Mouse (Mus musculus) adrenal gland, adult (tissue): ENCODE results near the gene Usp29.

ENCODE experiments used
- DNase-seq, 2 experiments: peaks; one replicate each; pipeline ENCODE4 v3.0.0; 2022 to 2023; ENCODE audit warnings: low spot score in 1 of 2; ENCODE audit not compliant: inconsistent age in 2 of 2

Usp29 gene

DNA sequence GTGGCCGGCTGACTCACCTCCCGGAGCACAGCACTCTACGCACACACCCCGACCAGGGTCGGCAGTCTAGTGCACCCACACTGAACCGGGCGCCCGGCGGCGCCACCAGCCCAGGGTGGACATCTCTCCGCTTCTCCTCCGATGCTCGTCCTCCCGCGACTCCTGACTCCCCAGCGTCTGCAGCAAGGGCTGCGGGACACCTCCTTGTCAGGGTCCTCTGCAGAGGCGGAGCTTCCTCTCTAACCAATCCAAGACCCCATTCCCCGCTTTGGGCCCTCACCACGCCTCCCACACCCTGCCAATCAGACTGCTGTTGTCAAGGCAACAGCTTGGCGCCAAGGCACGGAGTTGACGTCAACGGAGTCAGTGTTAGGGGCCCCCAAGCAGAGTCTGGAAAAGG is at the start of gene Usp29, which contains the start of gene Peg3:
Gene Usp29, plus strand, starts transcription at position 338 of the 400 bp plus-strand sequence.
Gene Peg3, minus strand, starts transcription at position 191 of the 400 bp plus-strand sequence.
- peak; percentile 80 to 87 for DNase-seq

DNA sequence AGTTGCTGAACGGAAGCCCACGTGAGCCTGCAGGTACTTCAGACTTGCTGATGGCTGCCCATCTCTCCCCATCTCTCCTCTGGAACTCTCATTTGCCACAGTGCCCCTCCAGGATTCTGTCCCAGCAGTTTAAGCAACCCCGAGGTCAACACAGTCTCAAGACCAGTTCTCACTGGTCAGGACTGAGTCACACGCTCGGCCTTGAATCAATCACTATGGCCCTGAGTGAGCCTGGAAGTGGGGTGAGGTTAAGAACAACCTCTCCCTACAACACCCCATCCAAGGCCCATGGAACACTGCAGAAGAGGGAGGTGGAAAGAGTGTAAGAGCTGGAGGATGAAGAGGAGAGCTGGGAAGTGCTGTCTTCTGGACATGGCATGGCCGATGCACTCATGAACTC is 44.9 kb upstream of the Usp29 start:
- DNase-seq, result peak; percentile 83 to 85

DNA sequence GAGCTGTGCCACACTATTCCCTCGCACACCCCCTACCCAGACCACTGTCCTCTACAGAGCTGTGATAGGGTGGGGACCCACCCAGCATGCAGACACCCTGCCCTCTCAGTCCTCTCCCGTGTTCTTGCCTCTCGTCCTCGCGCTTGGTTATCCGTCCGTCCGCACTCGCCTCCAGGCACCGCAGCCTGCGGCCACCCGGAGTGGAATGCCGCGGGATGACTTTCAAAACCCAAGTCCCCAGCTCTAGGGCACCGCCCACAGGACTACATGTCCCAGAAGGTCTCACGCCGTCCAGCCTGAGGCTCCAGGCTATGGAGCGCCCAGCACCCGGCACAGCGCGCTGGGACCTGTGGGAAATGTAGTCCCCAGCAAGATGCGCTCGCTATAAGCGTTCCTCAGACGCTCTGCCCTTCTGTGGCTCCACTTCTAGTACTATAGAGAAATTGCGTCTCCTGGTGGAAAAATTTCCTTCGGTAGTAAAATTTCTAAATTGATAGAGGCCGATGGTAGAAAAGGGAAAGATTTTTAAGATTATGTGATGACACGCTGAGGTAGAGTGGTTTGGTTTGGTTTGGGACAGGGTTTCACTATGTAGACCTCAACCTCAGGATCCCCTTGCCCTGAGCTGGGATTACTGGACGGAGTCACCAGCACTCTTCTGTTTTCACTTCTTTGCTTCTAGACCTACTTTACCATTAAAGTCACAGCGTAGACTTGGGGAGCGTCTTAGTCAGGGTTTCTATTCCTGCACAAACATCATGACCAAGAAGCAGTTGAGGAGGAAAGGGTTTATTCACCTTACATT is 33.9 kb upstream of the Usp29 start, which contains the start of gene Zim1:
Gene Zim1, minus strand, starts transcription at position 210 of the 805 bp plus-strand sequence.
- peak; percentile 87 to 93 for DNase-seq

DNA sequence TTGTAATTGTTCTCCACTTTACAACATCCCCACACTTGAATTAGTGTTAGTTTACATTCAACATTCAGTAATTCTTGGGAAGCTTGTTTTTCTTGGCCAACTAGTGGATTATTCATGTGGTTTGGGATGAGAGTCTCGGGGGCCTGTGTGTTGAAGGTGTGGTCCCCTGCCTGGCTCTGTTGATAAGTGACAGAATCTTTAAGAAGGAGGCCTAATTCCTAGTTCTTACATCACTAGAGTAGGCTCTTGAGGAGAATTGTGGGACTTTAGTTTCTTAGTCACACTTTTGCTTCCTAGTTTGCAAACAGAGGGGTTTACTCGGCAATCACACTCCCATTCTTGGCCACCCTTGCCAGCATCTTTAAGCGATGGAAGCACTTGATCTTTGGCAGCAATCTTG is 31.1 kb upstream of the Usp29 start:
- DNase-seq, result no peak

DNA sequence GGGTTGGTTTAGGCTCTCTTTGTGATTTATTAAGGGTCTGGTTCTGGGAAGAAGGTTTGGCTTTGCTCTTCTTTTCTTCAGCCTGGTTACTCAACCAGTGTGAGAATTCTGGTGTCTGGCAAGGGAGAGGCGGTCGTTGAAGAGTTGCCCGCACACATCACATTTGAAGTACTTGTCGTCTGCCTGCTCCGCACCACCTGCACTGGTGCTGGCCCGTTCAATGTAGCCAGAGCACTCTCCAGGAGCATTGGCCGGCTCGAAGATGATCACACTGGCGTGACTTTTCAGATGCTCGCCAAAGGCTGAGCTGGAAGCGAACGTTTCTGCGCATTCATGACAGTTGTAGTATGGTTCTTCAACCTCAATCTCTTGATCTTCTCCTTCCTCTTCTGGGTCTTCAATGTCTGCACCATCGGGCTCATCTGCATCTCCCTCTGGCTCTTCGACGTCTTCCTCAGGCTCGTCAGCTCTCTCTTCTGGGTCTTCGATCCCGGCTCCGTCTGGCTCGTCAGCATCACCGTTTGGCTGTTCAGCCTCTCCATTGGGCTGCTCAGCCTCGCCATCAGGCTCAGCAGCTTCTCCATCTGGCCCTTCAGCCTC is 22.9 kb upstream of the Usp29 start:
- no peak for DNase-seq

DNA sequence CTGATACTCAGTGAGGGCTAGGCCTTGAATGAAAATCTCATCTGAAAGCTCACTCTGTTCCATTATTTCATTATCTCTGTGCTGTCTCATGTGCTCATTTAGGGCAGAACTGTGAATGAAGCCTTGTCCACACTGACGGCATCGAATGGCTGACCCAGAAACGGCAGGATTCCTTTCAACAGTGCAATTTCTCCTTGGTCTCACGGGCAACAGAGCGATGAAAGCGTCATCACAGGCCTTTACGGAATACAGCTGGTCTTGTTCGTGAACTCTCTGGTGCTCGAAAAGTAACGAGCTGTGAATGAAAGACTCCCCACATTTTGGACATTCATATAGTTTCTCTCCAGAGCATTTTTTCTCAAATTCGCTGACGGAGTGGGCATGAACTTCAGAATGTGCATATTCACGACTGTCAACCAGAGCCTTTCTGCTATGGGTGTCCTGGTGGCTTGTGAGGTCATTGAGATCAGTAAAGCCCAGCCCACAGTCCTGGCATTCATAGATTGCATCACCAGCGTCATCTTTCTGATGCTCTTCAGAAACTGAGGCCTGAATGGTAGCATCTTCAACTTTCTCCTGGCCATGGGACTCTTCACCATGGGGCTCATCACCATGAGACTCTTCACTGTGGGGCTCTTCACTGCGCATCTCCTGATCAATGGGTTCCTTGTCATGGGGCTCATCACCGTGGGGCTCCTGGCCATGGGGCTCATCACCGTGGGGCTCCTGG is 21.8 kb upstream of the Usp29 start:
- no peak for DNase-seq

DNA sequence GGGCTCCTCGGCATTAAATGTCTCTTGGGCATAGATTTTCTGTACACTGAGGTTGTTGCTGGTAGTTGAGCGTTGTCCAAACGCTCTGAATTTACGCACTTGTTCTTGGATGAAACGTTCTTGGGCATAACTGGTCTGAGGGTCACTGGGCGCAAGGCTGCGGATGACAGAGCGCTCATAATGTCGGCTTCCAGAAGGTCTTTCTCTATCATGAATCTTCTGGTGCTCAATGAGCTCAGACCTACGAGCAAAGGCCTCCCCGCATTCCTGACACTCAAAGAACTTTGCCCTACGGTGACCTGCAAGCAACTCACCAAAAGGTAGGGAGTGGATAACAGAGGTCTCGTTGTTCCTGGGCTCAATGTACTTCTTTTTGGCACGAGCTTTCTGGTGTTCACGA is 21.0 kb upstream of the Usp29 start:
- no peak for DNase-seq

DNA sequence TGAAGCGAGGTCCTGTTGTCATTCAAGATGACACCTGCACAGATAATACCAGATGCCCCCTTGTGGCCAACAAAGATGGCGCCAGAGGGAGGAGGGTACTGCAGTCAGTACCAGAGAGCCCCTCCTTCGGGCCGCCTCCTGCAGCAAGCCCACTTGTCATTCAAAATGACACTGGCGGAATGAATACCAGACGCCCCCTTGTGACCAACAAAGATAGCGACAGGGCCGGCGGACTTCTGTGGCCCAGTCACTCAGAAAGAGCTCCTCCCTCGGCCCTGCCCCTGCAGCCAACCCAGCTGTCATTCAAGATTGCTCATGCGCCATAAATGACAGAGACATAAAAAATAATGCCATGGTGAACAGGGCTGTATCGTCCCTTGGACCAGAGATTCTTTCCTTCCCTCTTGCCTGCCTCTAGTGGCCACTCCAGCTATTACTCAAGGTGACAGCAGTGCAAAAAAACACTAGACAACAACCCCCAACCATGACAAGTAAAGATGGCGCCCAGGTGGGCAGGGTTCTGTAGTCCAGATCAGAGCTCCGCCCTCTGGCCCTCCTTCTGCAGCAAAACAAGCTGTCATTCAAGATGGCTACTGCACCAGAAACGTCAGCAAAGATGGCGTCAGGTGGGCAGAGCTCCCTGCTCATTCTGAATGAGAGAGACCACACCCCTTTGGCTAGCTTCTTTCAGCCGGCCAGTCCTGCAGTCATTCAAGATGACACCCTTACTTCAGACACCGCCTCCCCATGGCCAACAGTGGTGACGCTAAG is 2.8 kb upstream of the Usp29 start:
- peak; percentile 90 to 94 for DNase-seq

DNA sequence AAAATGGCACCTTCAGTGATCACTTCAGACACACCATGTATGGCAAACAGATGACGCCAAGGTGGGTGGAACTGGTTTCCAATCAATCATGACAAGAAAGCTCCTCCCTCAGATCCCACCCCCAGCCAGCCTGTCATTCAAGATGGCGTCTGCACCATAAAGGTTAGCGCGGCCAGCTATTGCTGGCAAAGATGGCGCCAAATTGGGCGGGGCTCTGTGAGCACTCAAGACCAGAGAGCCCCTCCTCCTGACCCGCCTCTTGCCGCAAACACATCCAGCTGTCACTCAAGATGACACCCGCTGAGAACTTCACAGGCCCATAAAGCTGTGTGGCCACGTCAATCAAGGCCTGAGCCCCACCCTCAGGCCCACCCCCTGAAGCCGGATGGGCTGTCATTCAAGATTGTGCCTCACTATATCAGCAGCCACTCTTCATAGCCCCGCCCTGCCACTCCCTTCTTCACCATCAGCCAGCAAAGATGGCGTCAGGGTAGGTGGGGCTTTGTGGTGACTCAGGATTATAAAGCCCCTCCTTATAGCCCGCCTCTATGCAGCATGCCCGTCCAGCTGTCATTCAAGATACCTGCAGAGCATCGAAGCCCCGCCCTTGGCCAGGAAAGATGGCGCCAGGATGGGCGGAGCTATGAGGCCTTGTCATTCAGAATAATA is 2.0 kb upstream of the Usp29 start:
- DNase-seq, result peak; percentile 94 to 95

DNA sequence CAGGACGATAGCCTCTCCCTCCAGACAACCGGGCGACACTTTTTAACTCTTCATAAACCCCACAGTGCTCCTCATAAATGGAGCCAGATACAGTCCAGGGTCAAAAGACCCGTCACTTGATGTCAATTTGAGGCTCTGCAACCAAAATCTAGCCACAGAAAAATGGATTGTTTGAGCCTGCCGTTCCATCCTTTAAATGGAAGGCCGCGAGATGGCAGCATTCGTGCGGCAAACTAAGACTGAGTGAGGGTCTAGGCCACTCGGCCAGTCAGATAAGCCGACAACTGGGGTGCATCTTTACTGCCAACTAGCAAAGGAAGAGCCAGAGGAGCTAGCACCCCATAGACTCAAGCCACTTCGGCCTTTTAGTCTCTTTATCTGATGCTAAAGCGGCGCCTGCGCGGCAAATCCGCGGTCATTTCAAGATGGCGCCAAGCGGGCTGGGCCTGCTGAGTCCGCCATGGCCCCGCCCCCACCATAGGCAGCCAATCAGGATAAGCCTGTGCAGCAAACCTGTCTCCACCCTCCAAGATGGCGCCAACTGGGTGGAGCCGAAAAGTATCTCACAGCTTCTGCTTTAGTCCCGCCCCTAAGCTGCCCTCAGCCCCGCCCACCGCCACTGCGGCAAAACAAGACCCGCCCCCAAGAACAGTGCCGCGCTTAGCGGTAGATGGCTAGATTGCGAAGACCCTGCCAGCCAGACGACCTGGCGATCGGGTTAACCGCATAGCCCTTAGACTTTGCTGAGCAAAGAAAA is 1.1 kb upstream of the Usp29 start:
- peak; percentile 95 to 97 for DNase-seq

DNA sequence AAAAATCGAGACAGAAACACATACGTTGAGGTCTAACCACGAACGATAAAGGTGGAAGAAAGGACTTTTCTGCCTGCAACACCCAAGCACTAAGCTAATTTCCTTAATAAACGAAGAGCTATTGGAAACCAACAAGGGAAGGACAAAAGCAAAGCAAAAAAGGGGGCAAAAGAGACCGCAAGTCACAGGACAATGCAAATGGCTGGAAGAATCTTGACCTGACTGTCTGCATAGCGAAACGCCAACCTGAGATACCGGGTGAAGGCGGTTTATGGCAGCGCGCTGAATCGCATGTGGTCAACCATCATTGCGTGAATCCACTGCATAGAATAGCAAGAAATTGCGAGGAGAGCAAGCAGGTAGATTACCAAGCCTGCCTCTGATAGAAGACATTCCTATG is 423 bp downstream of the Usp29 start:
- DNase-seq, result peak in 1 of 2 experiments; percentile 32

DNA sequence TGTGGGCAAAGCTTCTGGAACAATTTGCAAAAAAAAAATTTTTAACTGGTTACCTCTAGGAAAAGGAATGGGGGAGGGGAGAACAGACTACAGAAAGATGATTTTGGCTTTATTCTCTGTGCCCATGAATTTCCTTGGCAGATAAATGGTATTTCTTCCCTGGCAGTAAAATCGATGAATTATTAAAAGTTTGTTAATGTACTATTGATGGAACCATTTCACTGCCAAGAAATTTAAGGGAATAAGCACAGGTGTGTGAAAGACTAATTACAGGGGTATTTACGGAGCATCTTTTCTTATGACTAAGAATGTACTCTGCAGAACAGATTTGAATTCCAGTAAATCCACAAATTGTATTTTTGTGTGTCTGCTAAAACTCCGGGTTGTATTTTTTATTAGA is 995 bp downstream of the Usp29 start:
- no peak for DNase-seq

DNA sequence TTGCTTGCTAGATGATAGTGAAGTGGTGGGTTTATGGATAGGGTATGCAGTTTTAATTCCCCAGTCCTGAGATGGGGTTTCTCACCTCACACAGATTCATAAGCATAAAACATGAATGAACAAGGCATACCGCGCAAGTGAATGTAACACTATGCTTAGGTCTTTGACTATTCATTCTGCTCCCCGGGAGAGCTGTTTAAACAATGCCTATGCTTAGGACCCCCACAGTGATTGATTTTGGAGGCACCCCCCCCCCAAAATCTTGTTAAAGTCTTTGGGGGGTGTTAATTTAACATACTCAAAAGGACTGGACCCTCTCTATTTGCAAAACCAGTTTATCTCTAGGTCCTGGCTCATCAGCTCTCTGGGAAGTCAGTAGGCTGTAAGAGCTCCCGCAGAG is 1.6 kb downstream of the Usp29 start:
- DNase-seq, result no peak

DNA sequence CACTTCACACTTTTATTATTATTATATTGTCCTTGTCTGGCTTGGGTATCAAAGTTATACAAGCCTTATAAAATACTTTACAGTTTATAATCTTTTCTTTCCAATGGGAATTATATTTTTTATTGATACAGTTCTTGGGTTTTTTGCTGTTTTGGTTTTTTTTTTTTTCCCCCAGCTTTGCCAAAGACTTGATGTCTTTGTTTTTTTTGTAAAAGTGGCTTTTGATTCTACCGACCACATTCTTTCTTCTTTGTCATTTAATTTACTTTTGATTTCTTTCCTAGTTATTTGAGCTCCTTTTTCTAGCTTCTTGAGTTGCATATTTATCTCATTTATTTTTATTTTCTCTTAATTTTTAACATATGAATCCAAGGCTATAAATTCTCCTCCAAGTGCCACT is 5.7 kb downstream of the Usp29 start:
- DNase-seq, result no peak

DNA sequence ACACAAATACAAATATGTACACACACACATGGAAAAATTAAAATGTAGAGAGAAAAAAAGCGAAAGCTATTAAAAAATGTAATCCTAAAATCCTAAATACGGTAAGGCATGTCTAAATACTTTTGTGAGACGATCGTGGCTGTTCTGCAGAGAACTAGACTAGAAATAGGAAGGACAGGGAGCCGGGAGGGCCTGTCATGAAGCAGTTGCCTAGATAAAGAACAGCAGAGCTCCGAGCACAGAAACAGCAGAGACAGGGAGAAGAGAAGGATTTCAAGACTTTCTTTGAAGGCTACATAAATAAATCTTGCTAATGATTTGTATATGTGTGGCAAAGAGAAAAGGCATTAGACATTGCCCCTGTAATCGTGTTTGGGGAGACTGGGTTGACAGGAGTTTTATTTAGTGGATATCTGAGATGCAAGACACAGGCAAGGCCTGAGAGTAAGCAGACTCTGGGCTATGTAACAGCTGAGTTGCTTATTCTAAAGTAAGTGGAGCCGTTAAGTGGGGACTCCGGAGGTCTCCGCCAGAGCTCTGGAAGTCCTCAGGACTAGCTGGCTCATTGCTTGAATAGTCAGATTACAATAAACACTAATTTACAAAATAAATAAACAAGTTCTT is 14.0 kb downstream of the Usp29 start:
- DNase-seq, result no peak

DNA sequence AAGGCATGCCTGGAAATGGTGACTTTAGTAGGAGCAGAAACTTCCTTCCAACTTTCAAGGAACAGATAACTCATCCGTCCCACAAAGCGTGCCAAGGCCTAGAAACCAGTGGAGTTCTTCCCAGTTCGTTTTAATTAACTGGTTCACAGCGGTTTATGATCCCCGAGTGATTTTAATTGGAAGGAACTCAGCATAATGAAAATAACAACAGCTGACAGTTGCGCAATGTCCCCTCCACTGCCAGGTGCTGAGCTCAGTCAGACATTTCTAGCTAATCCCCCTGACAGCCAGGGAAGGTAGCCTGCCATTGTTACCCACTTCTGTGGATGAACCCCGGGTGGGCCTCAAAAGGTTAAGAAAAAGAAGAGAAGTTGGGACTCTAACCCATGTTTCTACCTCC is 18.8 kb downstream of the Usp29 start:
- peak in 1 of 2 experiments; percentile 23 for DNase-seq

DNA sequence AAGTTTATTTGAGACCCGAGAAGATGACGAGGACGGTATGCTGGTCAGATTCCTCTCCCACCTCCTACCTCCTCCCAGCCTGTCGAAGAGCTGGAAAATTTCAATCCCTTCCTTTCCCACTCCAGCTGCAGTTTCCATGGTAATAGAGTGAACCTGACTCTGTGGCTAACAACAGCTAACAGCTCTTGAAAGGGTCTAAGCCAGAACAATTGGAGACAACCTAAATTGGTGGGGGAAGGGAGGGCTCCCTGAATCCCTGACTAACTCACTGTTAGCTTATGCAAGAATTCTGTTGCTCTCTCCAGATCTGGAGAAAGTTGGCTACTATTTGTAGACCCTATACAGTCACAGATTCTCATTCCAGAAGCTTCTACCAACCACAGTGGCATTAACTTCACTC is 23.1 kb downstream of the Usp29 start:
- DNase-seq, result no peak

DNA sequence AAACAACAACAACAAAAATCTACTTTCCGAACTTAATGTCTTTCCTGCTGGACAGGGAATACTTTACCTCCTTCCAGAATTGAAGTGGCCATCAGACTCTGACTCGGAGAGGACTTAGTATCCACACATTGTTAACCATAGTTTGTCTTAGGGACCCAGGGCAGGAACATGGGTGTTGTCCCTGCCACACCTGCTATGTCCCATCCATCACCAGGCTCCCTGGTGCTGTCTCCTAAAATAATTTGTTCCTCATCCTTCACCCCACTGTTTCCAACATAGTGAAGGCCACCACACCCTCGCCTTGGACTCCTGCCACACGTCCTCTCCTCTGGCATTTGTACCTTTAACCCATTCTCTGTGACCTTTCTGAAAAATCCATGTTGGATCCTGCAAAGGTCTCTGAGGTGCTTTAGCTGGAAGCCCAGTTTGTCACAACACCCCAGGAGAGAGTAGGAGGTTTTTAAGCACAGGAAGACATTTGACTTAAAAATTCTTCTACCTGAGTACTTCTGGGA is 26.5 kb downstream of the Usp29 start:
- no peak for DNase-seq

DNA sequence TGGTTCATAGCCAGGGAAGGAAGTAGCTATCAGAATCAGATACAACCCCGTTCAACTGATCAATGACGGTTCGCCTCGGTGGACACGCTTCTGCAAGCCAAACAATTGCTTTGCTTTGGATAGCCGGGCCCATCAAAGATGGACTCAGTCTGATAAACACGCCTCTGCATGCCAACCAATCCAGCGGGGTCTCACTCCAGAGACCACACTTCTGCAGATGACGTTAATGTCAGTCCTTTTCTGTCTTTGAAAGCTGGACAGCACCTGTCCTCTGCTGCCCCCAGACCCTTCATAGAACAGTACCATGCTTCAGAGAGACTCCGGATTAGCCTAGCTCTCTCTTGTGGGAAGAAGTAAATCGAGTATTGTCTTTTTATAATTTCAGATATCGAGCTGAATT is 29.3 kb downstream of the Usp29 start:
- DNase-seq, result no peak
